Mouse (Mus musculus): ENCODE measurements around the gene Sec61b.

DNA sequence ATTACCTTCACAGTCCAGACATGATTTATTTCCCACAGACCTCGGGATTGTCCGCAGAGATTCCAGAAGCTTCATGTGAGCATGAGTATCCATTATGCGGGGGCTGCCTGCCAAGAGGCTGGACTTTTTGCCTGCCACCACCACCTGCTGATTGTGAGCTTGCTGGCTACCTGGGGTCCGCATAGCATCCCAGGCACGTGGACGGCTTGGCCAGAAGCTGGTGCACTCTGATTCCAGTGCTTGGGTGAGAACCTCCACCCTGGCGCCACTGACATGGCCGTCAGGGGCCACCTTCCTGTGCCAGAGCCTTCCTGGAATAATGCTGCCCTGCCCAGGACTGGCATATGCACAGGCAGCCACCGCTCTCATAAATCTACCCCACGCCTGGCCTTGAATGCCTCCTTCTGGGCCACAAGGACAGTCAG lies 24.7 kb downstream of the Sec61b start:
- no peak for TF ChIP-seq CTCF (IDR thresholded peaks at IDR 0.05; ENCODE audit: control insufficient read depth, insufficient read depth, low read length)
- no peak for TF ChIP-seq POLR2A (IDR thresholded peaks at IDR 0.05; ENCODE audit: borderline replicate concordance, control insufficient read depth, low read depth, low read length)

Measured in bone marrow, adult 2 months (tissue).